Comparison of ENCODE assay signal across 14 mouse cellular contexts in the genomic region with DNA sequence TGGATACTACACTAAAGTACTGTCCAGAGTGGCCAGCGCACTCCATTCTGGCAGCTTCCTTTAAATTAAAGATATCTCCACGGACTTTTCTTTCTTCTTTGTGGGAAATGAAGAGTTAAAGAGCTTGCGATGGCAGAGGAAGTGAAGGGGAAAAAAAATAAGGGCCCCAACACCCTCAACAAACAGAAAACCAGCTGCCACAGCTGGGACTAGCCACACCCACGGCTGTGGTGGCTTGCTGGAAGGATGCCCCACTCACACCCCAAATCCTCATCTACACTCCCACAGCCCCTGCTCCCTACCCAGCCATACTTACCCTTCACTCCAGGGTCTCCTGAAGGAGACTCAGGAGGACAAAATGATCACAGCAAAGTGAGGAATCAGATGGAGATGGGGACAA. TPM values are rescaled to one million over a fixed set of nuclear protein-coding genes. Genes with fewer than 3 reads are reported as not detected.
DNase-seq lines count a peak whose midpoint lies in the region; ATAC-seq and TF ChIP-seq lines count a peak whose summit lies in the region.
"Had no signal": no experiment of that assay in that cellular context is flagged by ENCODE, and none has a peak within 500 bp of the region (broad histone marks: within the 10 kb centered on the region; RNA-seq: fewer than 3 reads in every experiment).

No protein-coding gene starts in this region.

- 0 out of 2 replicates have a peak overlapping the region, but pooled peaks have one; percentile 7 for H3K4me2 ChIP-seq in liver, embryonic 15.5 days
- H3K4me2 ChIP-seq in liver, embryonic 12.5 days, result no peak overlapping the region
- no peak overlapping the region for H3K4me2 ChIP-seq in midbrain, embryonic 13.5 days (replicated peaks)
- H3K4me2 ChIP-seq: neural tube, embryonic 15.5 days had no signal

- H3K4me3 ChIP-seq in liver, embryonic 15.5 days (replicated peaks), result no peak overlapping the region
- no peak overlapping the region for H3K4me3 ChIP-seq in liver, embryonic 12.5 days
- H3K4me3 ChIP-seq in MEL (ENCODE audit: control insufficient read depth in 1 of 2, insufficient read depth in 1 of 2, low read depth in 2 of 2, low read length in 2 of 2), result peak overlapping the region; percentile 48 to 51
- no peak overlapping the region for H3K4me3 ChIP-seq in midbrain, embryonic 13.5 days (replicated peaks)
- H3K4me3 ChIP-seq: hindbrain, embryonic 10.5 days; midbrain, embryonic 10.5 days; neural tube, embryonic 15.5 days had no signal

- H3K4me1 ChIP-seq in liver, embryonic 15.5 days (replicated peaks), result peaks cover 26% of the 10 kb centered on the region
- peaks cover 30% of the 10 kb centered on the region for H3K4me1 ChIP-seq in liver, embryonic 12.5 days
- H3K4me1 ChIP-seq in MEL (ENCODE audit: control insufficient read depth in 1 of 2, insufficient read depth in 2 of 2, low read length in 2 of 2), result peaks cover 4 to 14% of the 10 kb centered on the region in 2 experiments; a peak in 3 of 4 replicates
- H3K4me1 ChIP-seq in midbrain, embryonic 13.5 days (replicated peaks), result no peaks in the 10 kb centered on the region
- H3K4me1 ChIP-seq: hindbrain, embryonic 10.5 days; neural tube, embryonic 15.5 days had no signal

- TF ChIP-seq EP300 in MEL (IDR thresholded peaks at IDR 0.05; ENCODE audit: low read depth in 1 of 2, low read length in 2 of 2), result peak; percentile 22 to 53; a peak in 3 of 4 replicates

- no peak for TF ChIP-seq CTCF in MEL (IDR thresholded peaks at IDR 0.05 in 2 of 3, conservative IDR thresholded peaks at IDR 0.05 in 1 of 3; ENCODE audit: control insufficient read depth in 1 of 3, insufficient read depth in 1 of 3, low read depth in 2 of 3, low read length in 3 of 3, poor library complexity in 1 of 3, severe bottlenecking in 1 of 3)

- no peak overlapping the region for H3K27ac ChIP-seq in liver, embryonic 15.5 days (replicated peaks)
- no peak overlapping the region for H3K27ac ChIP-seq in liver, embryonic 12.5 days
- H3K27ac ChIP-seq in MEL (ENCODE audit: control insufficient read depth, low read depth, low read length), result peak overlapping the region; percentile 48
- H3K27ac ChIP-seq in midbrain, embryonic 13.5 days, result no peak overlapping the region
- H3K27ac ChIP-seq: hindbrain, embryonic 10.5 days; midbrain, embryonic 10.5 days; neural tube, embryonic 15.5 days had no signal

- peak; percentile 80 for DNase-seq in MEL (ENCODE audit: low read depth, low spot score)
- peak; percentile 51 to 71 for DNase-seq in lung, postnatal 4 days
- peak; percentile 86 for DNase-seq in thymus, postnatal 0 days (ENCODE audit: low spot score)
- no peak for DNase-seq in MN1 (ENCODE audit: low spot score)
- no peak for DNase-seq in adrenal gland, adult 18-20 months (ENCODE audit: low spot score in 2 of 2)
- DNase-seq: gastrocnemius, postnatal 36 days; kidney, adult 9 months; right cerebral cortex, postnatal 25 days had no signal

- no peaks in the 10 kb centered on the region for H3K79me2 ChIP-seq in MEL (ENCODE audit: control insufficient read depth, insufficient read depth, low read length, poor library complexity)

- no peak for TF ChIP-seq RAD21 in MEL (IDR thresholded peaks at IDR 0.05; ENCODE audit: low read depth, low read length)

- TF ChIP-seq POLR2A in MEL (IDR thresholded peaks at IDR 0.05; ENCODE audit: control insufficient read depth in 1 of 2, insufficient read depth in 1 of 2, low read depth in 1 of 2, low read length in 2 of 2, poor library complexity in 1 of 2), result no peak

- no peaks in the 10 kb centered on the region for H3K36me3 ChIP-seq in liver, embryonic 15.5 days (replicated peaks)
- no peaks in the 10 kb centered on the region for H3K36me3 ChIP-seq in liver, embryonic 12.5 days
- H3K36me3 ChIP-seq in MEL (ENCODE audit: control insufficient read depth in 1 of 2, insufficient read depth in 2 of 2, low read length in 2 of 2), result peaks cover 0 to 10% of the 10 kb centered on the region in 2 experiments; a peak in 2 of 4 replicates
- no peaks in the 10 kb centered on the region for H3K36me3 ChIP-seq in midbrain, embryonic 13.5 days
- H3K36me3 ChIP-seq: hindbrain, embryonic 10.5 days; midbrain, embryonic 10.5 days; neural tube, embryonic 15.5 days had no signal

- H3K9ac ChIP-seq in liver, embryonic 15.5 days, result no peak overlapping the region
- H3K9ac ChIP-seq in liver, embryonic 12.5 days, result no peak overlapping the region
- peak overlapping the region; percentile 48 for H3K9ac ChIP-seq in MEL (ENCODE audit: control insufficient read depth, low read depth, low read length, poor library complexity, severe bottlenecking)
- no peak overlapping the region for H3K9ac ChIP-seq in midbrain, embryonic 13.5 days (replicated peaks)
- H3K9ac ChIP-seq: neural tube, embryonic 15.5 days had no signal

- H3K27me3 ChIP-seq in liver, embryonic 15.5 days, result no peaks in the 10 kb centered on the region
- no peaks in the 10 kb centered on the region for H3K27me3 ChIP-seq in liver, embryonic 12.5 days (replicated peaks)
- no peaks in the 10 kb centered on the region for H3K27me3 ChIP-seq in MEL (ENCODE audit: control insufficient read depth in 1 of 2, insufficient read depth in 2 of 2, low read length in 2 of 2)
- H3K27me3 ChIP-seq in midbrain, embryonic 13.5 days, result no peaks in the 10 kb centered on the region
- H3K27me3 ChIP-seq: neural tube, embryonic 15.5 days had no signal

- no peaks in the 10 kb centered on the region for H3K9me3 ChIP-seq in liver, embryonic 15.5 days (replicated peaks)
- H3K9me3 ChIP-seq in liver, embryonic 12.5 days (replicated peaks), result no peaks in the 10 kb centered on the region
- H3K9me3 ChIP-seq in MEL (replicated peaks; ENCODE audit: insufficient read depth, low read length), result no peaks in the 10 kb centered on the region
- H3K9me3 ChIP-seq in midbrain, embryonic 13.5 days, result no peaks in the 10 kb centered on the region
- H3K9me3 ChIP-seq: hindbrain, embryonic 10.5 days; midbrain, embryonic 10.5 days; neural tube, embryonic 15.5 days had no signal

- 22% methylated on average over 4 of the region's 4 CpGs for WGBS in liver, embryonic 15.5 days (ENCODE audit: insufficient replicate concordance)
- WGBS in liver, embryonic 12.5 days (ENCODE audit: insufficient replicate concordance), result 26% methylated on average over 4 of the region's 4 CpGs
- WGBS in midbrain, embryonic 13.5 days, result 75% methylated on average over 4 of the region's 4 CpGs

- ATAC-seq in liver, embryonic 15.5 days (ENCODE audit: insufficient read depth), result no peak
- no peak for ATAC-seq in liver, embryonic 12.5 days
- no peak for ATAC-seq in midbrain, embryonic 13.5 days

TF ChIP-seq in MEL, 35 proteins besides CTCF, POLR2A, EP300 and RAD21 (continues in another document):
- TF ChIP-seq CHD1 (IDR thresholded peaks at IDR 0.05; ENCODE audit: low read depth, low read length) (no peak), JUND (IDR thresholded peaks at IDR 0.05; ENCODE audit: low read depth, low read length) (no peak), TCF12 (IDR thresholded peaks at IDR 0.05; ENCODE audit: low read depth, low read length) (peak; percentile 69), HCFC1 (IDR thresholded peaks at IDR 0.05; ENCODE audit: low read depth, low read length) (no peak), ZNF384 (IDR thresholded peaks at IDR 0.05; ENCODE audit: low read depth, low read length) (peak; percentile 91), MYC (IDR thresholded peaks at IDR 0.05; ENCODE audit: low read depth, low read length) (no peak), TAL1 (IDR thresholded peaks at IDR 0.05; ENCODE audit: low read length) (no peak), GATA1 (IDR thresholded peaks at IDR 0.05; ENCODE audit: low read depth, low read length) (no peak), NRF1 (IDR thresholded peaks at IDR 0.05; ENCODE audit: insufficient read depth, low read depth, low read length, poor library complexity, severe bottlenecking) (no peak), POLR2AphosphoS5 (IDR thresholded peaks at IDR 0.05; ENCODE audit: borderline replicate concordance, low read depth, low read length) (no peak), MXI1 (IDR thresholded peaks at IDR 0.05; ENCODE audit: low read depth, low read length) (0 out of 2 replicates have a peak, but pooled peaks have one; percentile 18), MEF2A (IDR thresholded peaks at IDR 0.05; ENCODE audit: extremely low read depth, insufficient replicate concordance, low read depth, low read length, poor library complexity, severe bottlenecking) (no peak), GABPA (IDR thresholded peaks at IDR 0.05; ENCODE audit: low read depth, low read length) (no peak), CHD2 (IDR thresholded peaks at IDR 0.05; ENCODE audit: low read length) (no peak), POLR2AphosphoS2 (IDR thresholded peaks at IDR 0.05; ENCODE audit: low read length) (no peak), RCOR1 (IDR thresholded peaks at IDR 0.05; ENCODE audit: low read depth, low read length) (peak; percentile 9; the same call in 1 of the 2 replicates), E2F4 (IDR thresholded peaks at IDR 0.05; ENCODE audit: borderline replicate concordance, low read depth, low read length) (no peak), MAFK (IDR thresholded peaks at IDR 0.05; ENCODE audit: borderline replicate concordance, low read depth, low read length) (no peak), USF2 (IDR thresholded peaks at IDR 0.05; ENCODE audit: borderline replicate concordance in 1 of 2, insufficient read depth in 1 of 2, low read depth in 1 of 2, low read length in 2 of 2) (no peak), NELFE (IDR thresholded peaks at IDR 0.05; ENCODE audit: low read depth, low read length) (no peak), SIN3A (IDR thresholded peaks at IDR 0.05; ENCODE audit: low read length) (peak; percentile 87), BHLHE40 (IDR thresholded peaks at IDR 0.05; ENCODE audit: borderline replicate concordance, low read depth, low read length) (no peak), MAX (IDR thresholded peaks at IDR 0.05; ENCODE audit: low read length) (no peak), UBTF (IDR thresholded peaks at IDR 0.05; ENCODE audit: borderline replicate concordance, insufficient read depth, low read depth, low read length) (no peak), SMC3 (IDR thresholded peaks at IDR 0.05; ENCODE audit: low read depth, low read length) (no peak), KAT2A (conservative IDR thresholded peaks at IDR 0.05; ENCODE audit: low read depth, low read length) (no peak)

RNA-seq across cellular contexts. Expression of gene Idh2, which starts 7.9 kb away (rescaled TPM):
- 175 and 206 TPM in 2 replicates for polyA plus RNA-seq in liver, embryonic 15.5 days (2015; fragmentation: Nextera tagmentation; extraction: Ambion mirVana)
- polyA plus RNA-seq in liver, embryonic 12.5 days (2016; fragmentation: Nextera tagmentation; extraction: Ambion mirVana), result 158 and 160 TPM in 2 replicates
- 121 and 141 TPM in 2 replicates for total RNA-seq in MEL (2012; rRNA removed)
- 100 to 1,000 TPM; 181 to 268 TPM for polyA plus RNA-seq in MEL (2012; ENCODE audit: insufficient read depth in 1 of 2, insufficient read length in 2 of 2, low read depth in 1 of 2, low replicate concordance in 2 of 2, missing spikeins in 1 of 2)
- 322 and 332 TPM in 2 replicates for polyA plus RNA-seq in thymus, postnatal 0 days (2015; fragmentation: Nextera tagmentation; extraction: Ambion mirVana)
- 100 to 1,000 TPM; 116 to 190 TPM for total RNA-seq in adrenal gland, adult 18-20 months (2021)
- polyA plus RNA-seq in midbrain, embryonic 13.5 days (2015; fragmentation: Nextera tagmentation; extraction: Ambion mirVana), result 291 and 296 TPM in 2 replicates

Comparison
In these comparisons a context has a peak if more than half of its experiments do, and no peak if none do; other contexts are left out.
1. H3K4me3 ChIP-seq: peak in MEL (2 of 2); none in liver, embryonic 15.5 days (single experiment), liver, embryonic 12.5 days (single experiment) and midbrain, embryonic 13.5 days (single experiment).
2. DNase-seq: peak in MEL (single experiment), lung, postnatal 4 days (2 of 2) and thymus, postnatal 0 days (single experiment); none in MN1 (single experiment) and adrenal gland, adult 18-20 months (0 of 2).